Mouse (Mus musculus) embryonic fibroblast, embryonic 13.5 days (primary cell): ENCODE results near the gene Gnptab.

ENCODE experiments used
- CTCF ChIP-seq: IDR thresholded peaks from 2 replicates; pipeline ENCODE4 v1.5.1; 2011; ENCODE audit warnings: mild to moderate bottlenecking, control low read depth, low read length, moderate library complexity, borderline replicate concordance; ENCODE audit not compliant: insufficient read depth
- POLR2A ChIP-seq: IDR thresholded peaks from 2 replicates; pipeline ENCODE4 v1.6.1; 2011; ENCODE audit warnings: low read depth, mild to moderate bottlenecking, control low read depth, low read length, moderate library complexity

DNA sequence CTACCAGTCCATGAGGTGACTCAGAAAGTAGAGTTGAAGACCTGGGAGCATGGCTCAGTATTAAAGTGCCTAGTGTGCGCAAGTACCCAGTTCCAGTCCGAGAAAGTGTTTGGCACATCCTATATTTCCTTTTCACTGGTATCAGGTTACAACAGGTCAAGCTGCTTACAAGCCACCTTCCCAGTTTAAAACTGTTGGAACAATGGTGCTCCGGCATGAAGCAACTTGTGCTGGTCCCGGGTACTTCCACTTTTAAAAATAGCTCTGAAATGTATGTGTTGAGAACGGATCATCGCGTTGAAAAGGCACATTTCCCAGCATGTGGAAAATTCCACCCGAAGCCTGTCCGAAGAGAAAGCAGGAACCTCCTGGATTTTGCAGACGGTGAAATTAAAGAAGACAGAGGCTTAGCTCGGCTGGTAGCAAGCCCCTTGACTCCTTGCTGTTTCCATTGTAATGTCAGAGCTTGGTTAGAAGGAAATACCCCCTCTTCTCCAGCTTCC lies 33.0 kb upstream of the Gnptab start:
- TF ChIP-seq CTCF = no peak
- no peak for TF ChIP-seq POLR2A
